Mouse (Mus musculus) heart, postnatal 0 days (tissue): Measurements from ENCODE around the gene Tbc1d16. TPM values are rescaled to one million over a fixed set of nuclear protein-coding genes. Genes with fewer than 3 reads are reported as not detected.

ENCODE experiments used
- ATAC-seq: fragments of 200-750 bp; cut with Nextera tagmentation; 2 replicates; pipeline ENCODE4 v1.8.0; 2017; ENCODE audit warnings: low read depth, moderate number of reproducible peaks, moderate library complexity; ENCODE audit not compliant: insufficient read depth
- DNase-seq: peaks from one replicate; pipeline ENCODE4 v3.0.0-alpha.2; 2016; ENCODE audit warnings: low spot score
- H3K27ac ChIP-seq: fragments of 300-500 bp; sonication (generic); 2 replicates; pipeline ENCODE4 v1.5.1; 2014; ENCODE audit warnings: low read depth, mild to moderate bottlenecking
- H3K27me3 ChIP-seq: fragments of 300-500 bp; sonication (generic); 2 replicates; pipeline ENCODE4 v1.6.1; 2014; ENCODE audit warnings: low read length, mixed read lengths; ENCODE audit not compliant: control insufficient read depth, insufficient read depth
- H3K36me3 ChIP-seq: fragments of 300-500 bp; sonication (generic); replicated peaks from 2 replicates; pipeline ENCODE4 v1.6.1; 2014; ENCODE audit warnings: low read length, mixed read lengths; ENCODE audit not compliant: control insufficient read depth, insufficient read depth
- H3K4me1 ChIP-seq: fragments of 300-500 bp; sonication (generic); 2 replicates; pipeline ENCODE4 v1.6.1; 2014; ENCODE audit warnings: antibody characterized with exemption; ENCODE audit not compliant: control insufficient read depth, insufficient read depth
- H3K4me2 ChIP-seq: fragments of 300-500 bp; sonication (generic); 2 replicates; pipeline ENCODE4 v1.6.1; 2014; ENCODE audit warnings: low read depth, mild to moderate bottlenecking, low read length, moderate library complexity
- H3K4me3 ChIP-seq: fragments of 300-500 bp; sonication (generic); 2 replicates; pipeline ENCODE4 v1.5.1; 2014; ENCODE audit warnings: low read depth, low read length
- H3K9ac ChIP-seq: fragments of 300-500 bp; sonication (generic); replicated peaks from 2 replicates; pipeline ENCODE4 v1.6.1; 2014; ENCODE audit warnings: low read depth, low read length, mixed read lengths
- H3K9me3 ChIP-seq: fragments of 300-500 bp; sonication (generic); replicated peaks from 2 replicates; pipeline ENCODE4 v1.6.1; 2016; ENCODE audit warnings: low read length; ENCODE audit not compliant: control insufficient read depth
- CTCF ChIP-seq: IDR thresholded peaks from 2 replicates; pipeline ENCODE4 v1.5.1; 2016; ENCODE audit warnings: antibody characterized with exemption, control low read depth, low read depth
- EP300 ChIP-seq: IDR thresholded peaks from 2 replicates; pipeline ENCODE4 v1.6.1; 2016; ENCODE audit warnings: antibody characterized with exemption, low read depth
- WGBS: fragments of 180-500 bp; shearing (Covaris S2); extraction: QIAGEN DNeasy Blood & Tissue Kit; methylation state at CpG from one replicate; pipeline ENCODE4 v1.1.7; 2014; 5-methylcytosine and 5-hydroxymethylcytosine counted together
- polyA plus RNA-seq: library from polyadenylated mRNA; unstranded; fragments of >200 nt; fragmentation: Nextera tagmentation; extraction: Ambion mirVana; gene quantifications from 2 replicates; pipeline ENCODE4 v1.2.1, GENCODE M21; 2015
- total RNA-seq: library from RNA; depleted of rRNA; stranded (reverse); fragments of >200 nt; gene quantifications from 2 replicates; pipeline ENCODE4 v1.2.3, GENCODE M21; 2014; ENCODE audit warnings: low replicate concordance

Tbc1d16 gene
- total and polyA plus RNA-seq, 2 experiments from 2014 or later = 12.9 to 50.8 TPM

DNA sequence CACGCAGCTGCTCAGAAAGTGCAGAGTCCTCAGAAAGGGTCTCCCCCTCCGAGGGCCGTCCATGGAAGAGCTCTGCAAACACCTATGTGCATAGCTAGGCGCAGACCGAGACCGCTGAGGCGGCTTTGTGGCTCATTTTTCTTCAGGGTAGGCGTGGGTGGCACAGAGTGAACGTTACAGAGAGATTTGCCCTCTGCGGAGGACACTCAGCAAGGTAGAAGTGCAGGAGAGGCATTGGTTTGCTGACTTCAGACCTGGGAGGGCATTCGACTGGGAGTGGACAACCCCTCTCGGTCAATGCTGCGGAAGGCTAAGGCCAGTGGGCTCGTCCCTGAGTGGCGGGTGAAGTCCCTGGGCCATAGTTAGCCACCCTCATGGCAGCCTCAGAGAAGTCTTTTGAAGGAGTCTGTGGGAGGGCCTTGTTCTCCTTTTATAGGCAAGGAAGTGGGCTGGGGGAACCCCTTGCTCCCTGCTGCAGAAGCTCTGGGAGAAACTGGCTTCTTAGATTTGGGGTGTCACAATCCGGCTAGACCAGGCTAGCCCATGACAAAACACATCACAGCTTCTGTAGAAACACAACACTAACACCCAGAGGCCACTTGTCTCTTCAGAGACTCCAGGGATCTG is 84.8 kb downstream of the Tbc1d16 start:
- no peak overlapping the region for H3K27ac ChIP-seq
- H3K9ac ChIP-seq = no peak overlapping the region
- H3K4me3 ChIP-seq = no peak overlapping the region
- no peak for DNase-seq
- no peaks in the 10 kb centered on the region for H3K9me3 ChIP-seq
- peaks cover 12% of the 10 kb centered on the region; the same call in 1 of the 2 replicates for H3K36me3 ChIP-seq
- TF ChIP-seq EP300 (no peak), CTCF (no peak)
- H3K4me2 ChIP-seq = no peak overlapping the region
- no peak for ATAC-seq
- H3K27me3 ChIP-seq = no peaks in the 10 kb centered on the region
- H3K4me1 ChIP-seq = 0 out of 2 replicates have a peak, but pooled peaks cover 3% of the 10 kb centered on the region
- WGBS = 88% methylated on average over 16 of the region's 16 CpGs

DNA sequence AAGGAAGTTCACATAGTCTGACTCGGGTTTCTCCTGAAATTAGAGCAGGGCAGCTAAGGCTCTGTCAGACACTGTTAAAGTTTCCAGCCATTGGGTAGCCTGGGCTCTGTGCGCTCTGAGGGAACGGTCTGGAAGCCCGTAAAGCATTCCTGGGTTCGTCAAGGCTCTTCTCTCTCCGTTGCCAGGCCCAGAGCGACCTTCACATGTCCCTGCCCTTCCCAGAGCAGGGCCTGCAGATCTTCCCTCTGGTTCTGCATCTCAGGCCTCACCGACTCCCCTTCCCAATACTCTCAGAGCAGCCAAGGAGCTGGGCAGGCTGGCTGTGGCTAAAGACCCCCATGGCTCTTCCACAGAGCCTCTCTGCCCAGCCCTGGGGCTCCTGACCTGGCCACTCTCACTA is 85.7 kb downstream of the Tbc1d16 start:
- H3K4me1 ChIP-seq = 0 out of 2 replicates have a peak, but pooled peaks cover 3% of the 10 kb centered on the region
- no peaks in the 10 kb centered on the region for H3K27me3 ChIP-seq
- H3K9ac ChIP-seq = no peak overlapping the region
- 54% methylated on average over 8 of the region's 8 CpGs for WGBS
- H3K27ac ChIP-seq = no peak overlapping the region
- H3K4me2 ChIP-seq = no peak overlapping the region
- TF ChIP-seq CTCF (no peak), EP300 (no peak)
- H3K4me3 ChIP-seq = no peak overlapping the region
- DNase-seq (no peak), ATAC-seq (no peak)
- H3K9me3 ChIP-seq = no peaks in the 10 kb centered on the region
- 0 out of 2 replicates have a peak, but pooled peaks cover 6% of the 10 kb centered on the region for H3K36me3 ChIP-seq

DNA sequence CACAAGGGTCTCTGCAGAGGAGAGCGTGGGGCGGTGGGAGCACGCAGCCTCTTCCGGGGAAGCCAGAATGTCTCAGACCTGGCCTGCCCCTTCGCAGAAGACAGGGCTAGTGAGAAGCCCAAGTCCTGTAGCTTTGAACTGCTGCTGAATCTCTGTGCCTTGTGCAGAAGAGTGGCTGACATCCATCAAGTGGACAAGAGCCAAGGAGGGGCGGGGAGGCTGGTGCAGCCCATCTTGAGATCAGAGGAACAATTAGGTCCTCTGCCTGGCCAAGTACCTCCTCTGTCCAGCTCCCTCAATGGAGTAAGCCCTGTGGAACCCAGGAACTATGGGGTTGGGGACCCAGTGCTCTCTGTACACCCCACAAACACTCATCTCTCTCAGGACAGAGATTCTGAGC is 89.3 kb downstream of the Tbc1d16 start:
- Histone ChIP-seq H3K4me3 (no peak overlapping the region), H3K9me3 (no peaks in the 10 kb centered on the region), H3K9ac (no peak overlapping the region), H3K27me3 (no peaks in the 10 kb centered on the region), H3K4me2 (no peak overlapping the region), H3K4me1 (peaks cover 17% of the 10 kb centered on the region), H3K27ac (no peak overlapping the region), H3K36me3 (no peaks in the 10 kb centered on the region)
- DNase-seq (no peak), ATAC-seq (no peak)
- no peak for TF ChIP-seq CTCF
- TF ChIP-seq EP300 = no peak
- WGBS = 75% methylated on average over 6 of the region's 6 CpGs

DNA sequence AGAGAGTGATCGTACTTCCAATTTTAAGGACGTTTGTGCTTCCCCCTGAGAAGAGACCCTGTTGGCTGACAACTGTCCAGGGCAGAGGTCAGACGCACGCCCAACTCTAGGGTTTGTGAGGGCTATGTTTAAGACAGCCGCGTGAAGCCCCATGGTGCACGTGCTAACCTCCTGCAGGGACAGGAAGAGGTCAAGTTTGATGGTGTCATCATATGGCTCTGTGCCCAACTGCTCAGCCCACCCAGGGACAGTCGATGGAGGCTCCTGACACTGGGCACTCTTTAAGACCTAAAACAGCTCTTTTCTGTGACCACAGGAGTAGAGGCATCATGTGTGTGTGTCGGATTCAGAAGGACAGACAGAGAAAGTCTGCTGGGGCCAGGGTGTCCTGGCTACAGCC is 90.1 kb downstream of the Tbc1d16 start:
- DNase-seq (no peak), ATAC-seq (no peak)
- Histone ChIP-seq H3K36me3 (no peaks in the 10 kb centered on the region), H3K9ac (no peak overlapping the region), H3K4me3 (no peak overlapping the region), H3K9me3 (no peaks in the 10 kb centered on the region), H3K4me2 (no peak overlapping the region), H3K27ac (no peak overlapping the region), H3K27me3 (no peaks in the 10 kb centered on the region), H3K4me1 (peaks cover 25% of the 10 kb centered on the region)
- WGBS = 55% methylated on average over 9 of the region's 9 CpGs
- TF ChIP-seq CTCF = no peak
- no peak for TF ChIP-seq EP300

DNA sequence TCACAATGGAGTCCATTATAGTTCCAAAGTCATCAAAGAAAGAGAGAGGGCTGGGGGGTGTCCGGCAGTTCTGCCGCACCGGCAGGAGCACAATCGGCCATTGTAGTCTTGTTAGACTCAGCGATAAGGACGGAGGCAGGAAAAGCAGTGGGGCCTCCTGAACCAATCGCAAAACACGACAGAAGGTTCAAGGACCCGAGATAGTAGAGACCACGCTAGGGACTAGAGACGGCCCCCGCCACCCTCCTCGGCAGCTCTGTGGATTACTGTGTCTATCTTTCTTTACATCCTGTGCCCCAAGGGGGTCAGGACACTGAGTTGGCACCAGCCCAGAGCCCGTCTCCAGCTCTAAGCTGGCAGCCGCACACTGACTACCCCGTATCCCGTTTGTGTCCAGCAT is 93.7 kb downstream of the Tbc1d16 start:
- H3K4me2 ChIP-seq = peak overlapping the region; percentile 33
- peaks cover 23% of the 10 kb centered on the region for H3K4me1 ChIP-seq
- H3K27ac ChIP-seq = peak overlapping the region; percentile 65
- peak; percentile 41 for DNase-seq
- H3K9me3 ChIP-seq = no peaks in the 10 kb centered on the region
- peak; percentile 6; the same call in 1 of the 2 replicates for ATAC-seq
- 5% methylated on average over 17 of the region's 17 CpGs for WGBS
- no peak overlapping the region for H3K4me3 ChIP-seq
- TF ChIP-seq CTCF = no peak
- no peaks in the 10 kb centered on the region for H3K36me3 ChIP-seq
- no peak overlapping the region; the same call in 1 of the 2 replicates for H3K9ac ChIP-seq
- no peaks in the 10 kb centered on the region for H3K27me3 ChIP-seq
